Mouse (Mus musculus): ENCODE measurements around the gene Msantd2.
A peak's percentile ranks its signal among the peaks of the same experiment; 100 is the strongest.

Gene Msantd2

DNA sequence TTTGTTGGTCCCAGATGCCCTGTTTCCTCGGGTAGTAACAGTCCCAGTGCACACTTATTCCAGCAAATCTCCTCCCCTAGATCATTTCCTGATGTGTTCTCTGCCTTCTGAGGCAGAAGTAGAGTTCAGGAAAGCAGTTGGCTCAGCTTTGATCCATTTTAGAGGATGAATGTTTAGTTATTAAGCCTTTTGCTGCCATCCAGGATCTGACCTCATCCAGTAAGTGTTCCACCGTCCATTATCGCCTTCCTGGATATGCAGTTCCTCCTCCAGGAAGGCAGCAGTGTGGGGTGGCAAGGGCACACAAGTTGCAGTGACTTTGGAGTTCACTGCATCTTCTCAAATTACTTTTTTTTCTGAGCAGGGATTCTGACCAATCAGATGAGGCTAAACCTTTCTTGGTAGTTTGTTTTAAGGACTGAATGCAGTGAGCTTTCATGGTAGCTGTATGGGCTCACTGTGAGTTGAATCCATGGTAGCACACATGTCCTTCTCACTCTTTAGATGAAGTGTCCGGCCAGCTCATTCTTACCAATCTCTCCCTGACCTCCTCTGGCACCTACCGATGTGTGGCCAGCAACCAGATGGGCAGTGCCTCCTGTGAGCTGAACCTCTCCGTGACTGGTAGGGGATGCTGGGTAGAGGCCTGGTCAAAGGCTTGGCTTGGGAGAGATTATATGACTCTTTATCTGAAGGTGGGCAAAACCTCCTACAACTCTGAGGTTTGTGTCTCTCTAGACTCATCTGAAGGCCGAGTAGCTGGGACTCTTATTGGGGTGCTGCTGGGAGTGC is 52.9 kb downstream of the Msantd2 start:
- DNase-seq (ENCODE audit: low spot score), result no peak

DNA sequence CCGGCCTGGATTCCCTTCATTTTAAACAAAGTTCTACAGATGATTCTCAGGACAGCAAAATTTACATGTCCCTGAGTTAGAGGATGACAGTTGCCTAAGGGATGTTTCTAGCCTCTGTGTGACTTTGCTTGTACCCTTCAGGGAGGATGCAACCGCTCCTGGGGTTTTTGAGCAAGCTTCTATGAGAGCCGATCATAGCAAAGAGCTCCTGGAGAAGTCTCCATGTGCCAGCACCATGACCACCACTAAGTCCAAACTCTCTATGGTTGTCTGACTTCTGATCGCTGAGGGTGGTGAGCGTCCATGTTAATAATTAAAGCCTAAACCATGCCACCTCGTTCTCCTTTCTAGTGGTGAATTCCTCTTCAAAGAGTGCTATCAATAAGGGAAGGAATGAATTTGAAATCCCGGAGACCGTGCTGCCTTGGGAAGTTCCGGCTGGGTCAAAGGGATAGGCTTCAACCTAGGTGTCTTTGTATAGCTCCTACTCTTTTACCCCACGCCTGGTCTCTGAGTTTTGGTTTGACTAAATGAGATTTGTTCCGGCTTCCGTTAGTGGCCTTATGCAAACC is 54.8 kb downstream of the Msantd2 start:
- DNase-seq (ENCODE audit: low spot score), result no peak

DNA sequence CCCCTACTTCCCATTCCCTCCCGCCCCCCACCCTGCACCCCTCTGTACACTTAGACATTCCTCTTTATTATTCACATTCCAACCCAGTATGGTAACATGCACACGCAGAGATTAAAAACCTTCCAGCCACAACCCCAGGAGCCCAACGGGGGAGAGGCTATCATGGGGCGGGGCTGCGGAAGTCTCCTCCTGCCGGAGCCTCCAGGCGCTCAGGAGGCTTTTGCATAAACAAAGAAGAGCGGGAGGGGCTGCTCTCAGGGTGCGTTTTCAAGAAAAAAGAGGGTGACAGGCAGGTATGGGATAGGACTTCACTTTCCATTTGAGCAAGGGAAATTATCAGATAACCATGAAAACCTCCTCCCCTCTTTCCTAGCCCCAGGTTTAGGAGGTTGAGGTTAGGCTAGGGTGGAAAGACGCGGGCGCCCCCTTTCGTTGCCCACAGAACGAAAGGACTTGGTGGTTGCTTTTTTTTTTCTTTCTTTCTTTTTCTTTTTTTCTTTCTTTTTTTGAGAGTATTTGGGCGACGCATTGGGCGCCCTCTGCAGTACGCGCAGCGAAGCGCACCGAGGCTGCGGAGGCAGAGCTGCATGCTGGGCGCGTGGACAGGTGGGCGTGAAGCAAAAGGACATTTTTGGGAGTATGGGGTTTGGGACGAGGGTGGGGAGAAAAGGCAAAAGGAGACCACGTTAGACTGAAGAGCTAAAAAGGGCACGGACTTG is 55.5 kb downstream of the Msantd2 start:
- DNase-seq (ENCODE audit: low spot score), result no peak

DNA sequence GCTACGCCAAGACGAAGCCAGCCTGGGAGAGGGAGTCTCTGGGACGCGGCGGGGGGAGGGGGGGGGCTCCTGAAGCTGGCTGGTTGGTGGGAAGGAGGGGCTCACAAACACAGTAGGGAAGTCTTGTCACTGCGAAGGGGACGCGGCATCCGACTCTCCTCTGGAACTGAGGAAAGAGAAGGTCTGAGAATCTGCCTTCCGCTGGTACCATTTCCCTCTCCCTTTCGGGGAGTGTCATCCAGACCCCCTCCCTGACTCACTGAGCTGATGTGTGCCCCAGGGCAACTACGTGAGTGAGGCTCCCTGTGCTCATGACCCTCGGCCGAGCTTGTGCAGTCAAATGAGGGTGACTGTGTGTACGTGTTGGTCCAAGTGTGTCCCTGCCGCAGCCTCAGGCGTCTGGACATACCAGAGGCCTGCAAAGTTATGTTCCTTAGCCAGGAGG is 56.1 kb downstream of the Msantd2 start:
- no peak for DNase-seq (ENCODE audit: low spot score)

DNA sequence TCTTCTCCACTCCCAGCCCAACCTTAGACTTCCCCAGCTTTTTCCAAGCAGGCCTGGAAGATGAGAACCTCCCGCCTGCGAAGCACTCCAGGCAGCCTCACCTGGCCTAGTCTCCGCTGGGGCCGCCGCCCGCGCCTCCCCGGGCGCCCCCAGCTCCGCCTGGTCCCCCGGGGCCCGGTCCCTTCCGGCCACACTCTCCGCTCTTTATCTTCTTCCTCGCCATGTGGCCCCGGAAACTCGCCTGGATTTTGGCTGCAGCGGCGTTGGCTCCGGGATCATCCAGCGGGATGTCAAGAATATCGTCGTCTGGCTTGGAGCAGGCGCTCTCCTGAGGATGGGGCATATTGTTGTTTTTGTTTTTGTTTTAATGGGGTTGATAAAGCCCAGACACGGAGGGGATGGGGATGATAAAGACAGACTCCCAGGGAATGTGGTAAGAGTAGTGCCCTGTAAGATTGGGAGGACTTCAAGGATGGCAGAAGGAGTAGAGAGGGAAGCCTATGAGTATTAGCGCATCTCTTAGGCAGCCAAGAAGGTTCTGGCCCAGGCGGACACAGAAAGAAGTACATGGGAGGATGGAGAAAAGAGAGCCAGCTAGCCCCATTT is 56.8 kb downstream of the Msantd2 start:
- no peak for DNase-seq (ENCODE audit: low spot score)

GRCm38 (mm10) chr9:37546889-37547288 is 57.8 kb downstream of the Msantd2 start:
- no peak for DNase-seq (ENCODE audit: low spot score)

- DNase-seq (ENCODE audit: low spot score), result no peak
These were observed 61.3 kb downstream of the Msantd2 start for GRCm38 (mm10) chr9:37550435-37550834.

GRCm38 (mm10) chr9:37551751-37552531 is 62.8 kb downstream of the Msantd2 start:
- DNase-seq (ENCODE audit: low spot score), result no peak

- peak; percentile 64 for DNase-seq (ENCODE audit: low spot score)
These were observed 63.6 kb downstream of the Msantd2 start, which contains the start of gene Nrgn for GRCm38 (mm10) chr9:37552536-37553293. Gene Nrgn (minus strand): TSS chr9:37552904.

DNA sequence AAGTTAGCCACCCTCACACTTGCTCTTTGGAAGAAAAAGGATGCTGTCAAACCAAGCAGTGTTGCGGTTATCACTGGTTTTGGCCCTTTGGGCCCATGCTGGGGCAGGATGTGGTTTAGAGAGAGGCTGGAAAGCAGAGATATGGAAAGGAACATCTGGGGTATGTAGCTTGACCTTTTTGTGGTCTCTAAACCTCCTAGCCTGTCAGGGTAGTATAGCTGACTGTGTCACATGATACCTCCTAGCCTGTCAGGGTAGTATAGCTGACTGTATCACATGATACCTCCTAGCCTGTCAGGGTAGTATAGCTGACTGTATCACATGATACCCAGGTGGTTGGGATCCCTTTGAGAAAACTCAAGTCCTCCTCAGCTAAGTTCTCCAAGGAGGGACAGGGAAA is 65.2 kb downstream of the Msantd2 start:
- DNase-seq (ENCODE audit: low spot score), result no peak

GRCm38 (mm10) chr9:37554838-37555748 is 66.0 kb downstream of the Msantd2 start, which contains the start of gene Siae:
Gene Siae (plus strand): TSS chr9:37555698.
- no peak for DNase-seq (ENCODE audit: low spot score)

- DNase-seq (ENCODE audit: low spot score), result no peak
These were observed 67.2 kb downstream of the Msantd2 start for GRCm38 (mm10) chr9:37556366-37556765.

- DNase-seq (ENCODE audit: low spot score), result no peak
These were observed 71.5 kb downstream of the Msantd2 start for GRCm38 (mm10) chr9:37560617-37561016.

- DNase-seq (ENCODE audit: low spot score), result no peak
These were observed 74.7 kb downstream of the Msantd2 start for GRCm38 (mm10) chr9:37563805-37564204.

GRCm38 (mm10) chr9:37567019-37567418 is 77.9 kb downstream of the Msantd2 start:
- no peak for DNase-seq (ENCODE audit: low spot score)

- DNase-seq (ENCODE audit: low spot score), result no peak
These were observed 78.3 kb downstream of the Msantd2 start for GRCm38 (mm10) chr9:37567454-37567853.

GRCm38 (mm10) chr9:37567892-37568604 is 78.9 kb downstream of the Msantd2 start:
- DNase-seq (ENCODE audit: low spot score), result no peak

- DNase-seq (ENCODE audit: low spot score), result no peak
These were observed 79.6 kb downstream of the Msantd2 start for GRCm38 (mm10) chr9:37568605-37569214.

Data from ovary, postnatal 10 days (tissue).